Mouse (Mus musculus): Measurements from ENCODE around the gene Olfr994. TPM values are rescaled to one million over a fixed set of nuclear protein-coding genes. Genes with fewer than 3 reads are reported as not detected.

The Olfr994 gene
- polyA plus RNA-seq (2015; fragmentation: Nextera tagmentation; extraction: Ambion mirVana): not detected in 2 replicates

GRCm38 (mm10) chr2:85436351-85436750 lies at the start of gene Olfr994:
Olfr994 (minus strand) TSS chr2:85436451.
- Histone ChIP-seq H3K27ac (replicated peaks) (no peak within 1 kb of the TSS), H3K9me3 (replicated peaks) (no peaks in the 10 kb centered on the region), H3K4me3 (replicated peaks) (no peak within 1 kb of the TSS), H3K4me2 (no peak within 1 kb of the TSS), H3K4me1 (no peaks in the 10 kb centered on the region), H3K27me3 (replicated peaks) (no peaks in the 10 kb centered on the region), H3K9ac (replicated peaks) (no peak within 1 kb of the TSS), H3K36me3 (no peaks in the 10 kb centered on the region)
- ATAC-seq (ENCODE audit: low FRiP score): no peak
- 94% methylated on average over 3 of the region's 3 CpGs for WGBS

GRCm38 (mm10) chr2:85466801-85467325 lies 30.6 kb upstream of the Olfr994 start:
- H3K9me3 ChIP-seq (replicated peaks): no peaks in the 10 kb centered on the region
- H3K27me3 ChIP-seq (replicated peaks): no peaks in the 10 kb centered on the region
- no peak overlapping the region for H3K4me3 ChIP-seq (replicated peaks)
- 83% methylated on average over 3 of the region's 3 CpGs for WGBS
- no peaks in the 10 kb centered on the region for H3K36me3 ChIP-seq
- no peaks in the 10 kb centered on the region for H3K4me1 ChIP-seq
- H3K27ac ChIP-seq (replicated peaks): no peak overlapping the region
- H3K4me2 ChIP-seq: no peak overlapping the region
- ATAC-seq (ENCODE audit: low FRiP score): no peak
- no peak overlapping the region for H3K9ac ChIP-seq (replicated peaks)

DNA sequence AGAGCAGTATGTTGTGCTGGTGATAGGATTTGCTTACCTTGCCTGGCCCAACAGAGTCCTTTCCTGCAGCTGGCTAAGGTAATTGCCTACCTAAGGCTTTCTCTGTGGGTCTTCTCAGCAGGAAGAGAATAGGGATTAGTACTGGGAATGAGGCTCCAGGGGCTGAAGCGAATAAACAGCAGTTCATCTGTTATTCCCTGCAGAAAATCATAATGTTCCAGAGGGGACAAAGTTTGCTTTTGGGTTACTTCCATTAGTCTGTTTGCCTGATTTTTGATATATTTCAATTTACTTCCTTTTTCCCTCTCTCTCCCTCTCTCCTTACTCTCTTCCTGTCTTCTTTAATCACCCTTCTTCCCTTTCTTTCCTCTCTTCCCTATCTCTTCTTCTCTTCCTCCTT lies 7.3 kb upstream of the Olfr994 start, which contains the start of gene Olfr995:
Gene Olfr995 (minus strand): TSS at position 101 of the 400 bp plus-strand sequence.
- no peak within 1 kb of the TSS for H3K4me3 ChIP-seq (replicated peaks)
- H3K4me1 ChIP-seq: no peaks in the 10 kb centered on the region
- ATAC-seq (ENCODE audit: low FRiP score): no peak
- H3K4me2 ChIP-seq: no peak within 1 kb of the TSS
- H3K9me3 ChIP-seq (replicated peaks): no peaks in the 10 kb centered on the region
- no peak within 1 kb of the TSS for H3K9ac ChIP-seq (replicated peaks)
- no peaks in the 10 kb centered on the region for H3K36me3 ChIP-seq
- no peaks in the 10 kb centered on the region for H3K27me3 ChIP-seq (replicated peaks)
- 29% methylated on average over 1 of the region's 1 CpGs for WGBS
- H3K27ac ChIP-seq (replicated peaks): no peak within 1 kb of the TSS

- no peaks in the 10 kb centered on the region for H3K27me3 ChIP-seq (replicated peaks)
- no peak overlapping the region for H3K4me2 ChIP-seq
- no peaks in the 10 kb centered on the region for H3K4me1 ChIP-seq
- no peak overlapping the region for H3K4me3 ChIP-seq (replicated peaks)
- ATAC-seq (ENCODE audit: low FRiP score): no peak
- no peaks in the 10 kb centered on the region for H3K36me3 ChIP-seq
- no peaks in the 10 kb centered on the region for H3K9me3 ChIP-seq (replicated peaks)
- no peak overlapping the region for H3K9ac ChIP-seq (replicated peaks)
- H3K27ac ChIP-seq (replicated peaks): no peak overlapping the region
Observed at GRCm38 (mm10) chr2:85442546-85442945, 6.3 kb upstream of the Olfr994 start.

GRCm38 (mm10) chr2:85425893-85426292 lies 10.4 kb downstream of the Olfr994 start:
- 92% methylated on average over 1 of the region's 1 CpGs for WGBS
- no peak for ATAC-seq (ENCODE audit: low FRiP score)
- H3K4me3 ChIP-seq (replicated peaks): no peak overlapping the region

GRCm38 (mm10) chr2:85414777-85415176 lies 21.5 kb downstream of the Olfr994 start, which contains the start of gene Olfr993:
Olfr993 (minus strand) TSS chr2:85414877.
- Histone ChIP-seq H3K4me2 (no peak within 1 kb of the TSS), H3K36me3 (no peaks in the 10 kb centered on the region), H3K27me3 (replicated peaks) (no peaks in the 10 kb centered on the region), H3K9ac (replicated peaks) (no peak within 1 kb of the TSS), H3K9me3 (replicated peaks) (no peaks in the 10 kb centered on the region), H3K27ac (replicated peaks) (no peak within 1 kb of the TSS), H3K4me1 (no peaks in the 10 kb centered on the region), H3K4me3 (replicated peaks) (no peak within 1 kb of the TSS)
- ATAC-seq (ENCODE audit: low FRiP score): no peak

More at GRCm38 (mm10) chr2:85425893-85426292, 10.4 kb downstream of the Olfr994 start:
- Histone ChIP-seq H3K4me2 (no peak overlapping the region), H3K9me3 (replicated peaks) (no peaks in the 10 kb centered on the region), H3K27me3 (replicated peaks) (no peaks in the 10 kb centered on the region), H3K4me1 (no peaks in the 10 kb centered on the region), H3K9ac (replicated peaks) (no peak overlapping the region), H3K27ac (replicated peaks) (no peak overlapping the region), H3K36me3 (no peaks in the 10 kb centered on the region)

DNA sequence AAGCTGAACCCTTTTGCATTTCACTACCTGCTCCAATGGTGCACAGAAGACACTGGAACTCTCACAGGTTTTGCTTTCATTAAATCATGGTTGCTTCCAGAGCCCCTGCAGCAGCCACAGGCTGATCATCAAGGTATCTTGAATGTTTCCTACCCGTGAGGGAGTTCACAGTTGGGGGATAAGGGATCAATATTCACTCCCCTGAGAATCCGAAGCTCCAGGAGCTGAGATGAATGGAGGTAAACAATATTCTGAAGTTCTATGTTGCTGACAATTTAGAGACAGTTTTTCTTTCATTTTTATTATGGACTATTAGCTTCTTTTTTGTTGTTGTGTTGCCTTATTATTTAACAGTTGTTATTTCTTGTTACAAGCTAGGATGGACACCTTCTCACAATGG lies 26.9 kb downstream of the Olfr994 start, which contains the start of gene Olfr992:
Gene Olfr992 (minus strand): TSS at position 101 of the 400 bp plus-strand sequence.
- WGBS: 59% methylated on average over 2 of the region's 2 CpGs
- Histone ChIP-seq H3K36me3 (no peaks in the 10 kb centered on the region), H3K4me1 (no peaks in the 10 kb centered on the region), H3K27me3 (replicated peaks) (no peaks in the 10 kb centered on the region), H3K27ac (replicated peaks) (no peak within 1 kb of the TSS), H3K9me3 (replicated peaks) (no peaks in the 10 kb centered on the region), H3K9ac (replicated peaks) (no peak within 1 kb of the TSS), H3K4me2 (no peak within 1 kb of the TSS), H3K4me3 (replicated peaks) (no peak within 1 kb of the TSS)
- ATAC-seq (ENCODE audit: low FRiP score): no peak

Other genes starting within 250 kb of the Olfr994 start
- gene Lrrc55, start 239.3 kb downstream of the Olfr994 start, polyA plus RNA-seq (2015; fragmentation: Nextera tagmentation; extraction: Ambion mirVana): 9.5 and 9.6 TPM in 2 replicates
- gene Olfr987, start 97.1 kb downstream of the Olfr994 start, polyA plus RNA-seq (2015; fragmentation: Nextera tagmentation; extraction: Ambion mirVana): not detected in 2 replicates
- not detected in 2 replicates for gene Olfr988, start 73.2 kb downstream of the Olfr994 start, polyA plus RNA-seq (2015; fragmentation: Nextera tagmentation; extraction: Ambion mirVana)
- not detected in 2 replicates for gene Olfr992, start 27.0 kb downstream of the Olfr994 start, polyA plus RNA-seq (2015; fragmentation: Nextera tagmentation; extraction: Ambion mirVana)
- not detected in 2 replicates for gene Olfr993, start 21.6 kb downstream of the Olfr994 start, polyA plus RNA-seq (2015; fragmentation: Nextera tagmentation; extraction: Ambion mirVana)
- gene Olfr995, start 7.2 kb upstream of the Olfr994 start, polyA plus RNA-seq (2015; fragmentation: Nextera tagmentation; extraction: Ambion mirVana): not detected in 2 replicates
- 0.29 and 0.88 TPM in 2 replicates for gene 4833423E24Rik, start 82.6 kb upstream of the Olfr994 start, polyA plus RNA-seq (2015; fragmentation: Nextera tagmentation; extraction: Ambion mirVana)
- gene Olfr996, start 142.8 kb upstream of the Olfr994 start, polyA plus RNA-seq (2015; fragmentation: Nextera tagmentation; extraction: Ambion mirVana): not detected in 2 replicates
- gene Olfr998, start 152.5 kb upstream of the Olfr994 start, polyA plus RNA-seq (2015; fragmentation: Nextera tagmentation; extraction: Ambion mirVana): not detected in 2 replicates
- not detected in 2 replicates for gene Olfr1000, start 175.5 kb upstream of the Olfr994 start, polyA plus RNA-seq (2015; fragmentation: Nextera tagmentation; extraction: Ambion mirVana)
- not detected in 2 replicates for gene Olfr1002, start 214.3 kb upstream of the Olfr994 start, polyA plus RNA-seq (2015; fragmentation: Nextera tagmentation; extraction: Ambion mirVana)
- not detected in 2 replicates for gene Olfr154, start 228.0 kb upstream of the Olfr994 start, polyA plus RNA-seq (2015; fragmentation: Nextera tagmentation; extraction: Ambion mirVana)
- gene Olfr1006, start 242.3 kb upstream of the Olfr994 start, polyA plus RNA-seq (2015; fragmentation: Nextera tagmentation; extraction: Ambion mirVana): not detected in 2 replicates